Mouse (Mus musculus) frontal cortex, postnatal 36 days (tissue): ENCODE results near the gene Taf1.

Source experiments
- DNase-seq, 2 experiments: peaks; one replicate each; pipeline ENCODE4 v3.0.0; 2022; ENCODE audit warnings: low spot score in 2 of 2

Taf1 gene

GRCm38 (mm10) chrX:101532347-101533221, at the start of gene Taf1:
Gene Taf1, plus strand, starts transcription at chrX:101532734.
- DNase-seq: peak; percentile 88 to 97

DNA sequence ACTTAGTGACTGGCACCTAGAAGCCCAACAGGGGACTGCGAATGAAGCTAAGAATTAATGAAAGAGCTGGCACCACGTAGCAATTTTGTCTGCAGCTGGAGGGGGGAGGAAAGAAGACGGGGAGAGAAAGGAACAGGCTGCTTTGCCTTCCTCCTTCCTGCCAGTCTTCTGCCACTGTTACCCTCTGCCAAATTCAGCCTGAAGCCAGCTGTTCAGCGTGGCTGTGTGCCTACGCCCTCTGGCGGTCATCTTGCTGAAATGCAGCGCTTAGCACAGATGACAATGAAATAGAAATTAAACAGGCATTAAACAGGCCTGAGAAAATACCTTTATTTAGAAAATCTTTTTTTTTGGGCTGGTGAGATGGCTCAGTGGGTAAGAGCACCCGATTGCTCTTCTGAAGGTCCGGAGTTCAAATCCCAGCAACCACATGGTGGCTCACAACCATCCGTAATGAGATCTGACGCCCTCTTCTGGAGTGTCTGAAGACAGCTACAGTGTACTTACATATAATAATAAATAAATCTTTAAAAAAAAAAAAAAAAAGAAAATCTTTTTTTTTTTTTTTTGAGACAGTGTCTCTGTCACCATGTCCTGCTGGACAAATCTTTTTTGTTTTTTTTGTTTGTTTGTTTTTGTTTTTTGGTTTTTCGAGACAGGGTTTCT, 45.9 kb upstream of the Taf1 start:
- DNase-seq: peak; percentile 20 to 49

DNA sequence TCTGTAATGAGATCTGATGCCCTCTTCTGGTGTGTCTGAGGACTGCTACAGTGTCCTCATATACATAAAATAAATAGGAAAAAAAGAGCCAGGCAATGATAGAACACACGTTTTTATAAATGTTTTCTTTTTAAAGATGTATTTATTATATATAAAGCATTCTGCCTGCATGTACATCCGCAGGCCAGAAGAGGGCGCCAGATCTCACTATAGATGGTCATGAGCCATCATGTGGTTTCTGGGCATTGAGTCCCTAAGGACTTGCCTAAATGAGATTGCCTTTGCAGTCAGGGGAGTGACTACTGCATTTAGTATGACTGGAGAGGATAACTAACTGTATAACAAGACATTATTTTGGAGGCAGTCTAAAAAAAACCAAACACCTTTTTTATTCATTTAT, 27.9 kb upstream of the Taf1 start:
- no peak for DNase-seq

DNA sequence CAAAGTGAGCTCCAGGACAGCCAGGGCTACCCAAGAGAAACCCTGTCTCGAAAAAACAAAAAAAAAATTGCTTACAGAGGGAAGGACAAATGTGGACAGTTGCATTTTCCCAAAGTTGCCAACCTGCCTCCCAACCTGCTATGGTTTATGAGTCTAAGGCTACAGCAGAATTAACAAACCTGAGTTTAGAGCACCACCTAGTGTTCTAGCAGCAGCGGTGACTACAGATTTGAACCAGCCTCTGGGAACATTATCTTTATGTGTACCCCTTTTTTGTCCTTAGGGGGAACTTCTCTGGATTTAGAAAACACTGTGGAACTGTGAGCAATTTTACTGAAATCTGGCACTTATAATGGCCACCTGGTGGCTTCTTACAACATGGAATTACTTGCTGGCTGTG, 16.8 kb upstream of the Taf1 start:
- peak in 1 of 2 experiments; percentile 10 for DNase-seq

DNA sequence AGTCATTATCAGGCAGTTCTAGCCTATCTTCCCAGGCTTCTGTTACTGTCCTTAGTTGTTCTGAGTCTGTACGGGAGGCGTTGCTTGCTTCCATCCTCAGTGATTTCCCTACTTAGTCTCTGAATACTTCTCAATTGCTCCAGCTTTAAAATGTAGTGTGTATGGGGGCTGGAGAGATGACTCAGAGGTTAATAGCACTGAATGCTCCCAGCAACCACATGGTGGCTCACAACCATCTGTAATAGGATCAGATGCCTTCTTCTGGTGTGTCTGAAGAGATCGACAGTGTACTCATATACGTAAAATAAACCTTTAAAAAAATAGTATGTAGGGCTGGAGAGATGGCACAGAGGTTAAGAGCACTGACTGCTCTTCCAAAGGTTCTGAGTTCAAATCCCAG, 14.5 kb upstream of the Taf1 start:
- no peak for DNase-seq

DNA sequence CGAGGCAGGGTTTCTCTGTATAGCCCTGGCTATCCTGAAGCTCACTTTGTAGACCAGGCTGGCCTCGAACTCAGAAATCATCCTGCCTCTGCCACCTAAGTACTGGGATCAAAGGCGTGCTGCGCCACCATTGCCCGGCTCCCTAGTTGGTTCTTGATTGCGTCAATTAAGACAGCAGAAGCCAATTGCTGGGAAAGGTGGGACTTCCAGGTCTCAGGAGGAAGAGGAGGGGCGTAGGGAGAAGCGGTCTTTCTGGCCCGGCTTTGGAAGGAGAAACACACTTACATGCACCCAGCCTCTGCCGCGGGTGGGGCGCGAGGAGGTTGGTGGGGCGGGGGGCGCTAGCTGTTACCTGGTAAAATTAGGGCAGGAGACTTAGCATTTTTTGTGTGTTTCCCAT, 10.5 kb upstream of the Taf1 start:
- no peak for DNase-seq

GRCm38 (mm10) chrX:101527356-101527755, 5.2 kb upstream of the Taf1 start:
- DNase-seq: no peak

- DNase-seq: no peak
Measured at GRCm38 (mm10) chrX:101585455-101585854, 52.9 kb downstream of the Taf1 start.

DNA sequence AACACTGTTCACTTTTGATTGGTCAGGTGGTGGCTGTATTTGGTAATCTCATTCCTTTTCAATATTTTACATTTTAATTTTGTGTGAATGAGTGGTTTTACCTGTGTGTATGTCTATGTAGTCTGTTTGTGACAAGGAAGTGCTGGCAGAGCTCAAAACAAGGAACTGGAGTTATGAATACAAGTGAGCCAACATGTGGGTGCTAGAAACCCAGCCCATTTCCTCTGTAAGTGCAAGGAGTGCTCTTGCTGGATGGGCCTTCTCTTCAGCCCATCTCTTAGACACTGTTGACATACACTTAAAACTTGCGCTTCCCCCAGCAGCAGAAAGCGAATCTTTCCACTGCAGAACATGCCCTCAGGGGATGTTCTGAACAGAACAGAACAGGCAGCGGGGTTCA, 83.6 kb downstream of the Taf1 start:
- no peak for DNase-seq

GRCm38 (mm10) chrX:101617889-101618288, 85.4 kb downstream of the Taf1 start:
- DNase-seq: no peak

DNA sequence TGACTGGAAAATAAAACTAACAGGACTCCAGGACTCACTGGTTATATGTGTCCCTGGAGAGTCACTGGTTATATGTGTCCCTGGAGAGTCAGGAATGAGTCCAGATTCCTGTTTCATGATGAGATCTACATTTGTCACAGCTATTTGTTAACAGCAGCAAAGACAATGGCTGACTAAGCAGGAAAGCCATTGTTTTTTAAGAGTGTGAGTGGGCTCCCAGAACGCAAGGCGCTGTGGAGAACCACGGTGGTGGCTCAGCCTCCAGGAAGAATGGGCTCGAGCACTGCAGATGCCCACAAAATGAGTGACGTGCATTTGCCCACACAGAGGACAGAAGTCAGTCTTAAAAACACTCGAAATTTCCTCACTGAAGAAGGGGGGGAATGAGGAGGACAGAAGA, 87.8 kb downstream of the Taf1 start:
- no peak for DNase-seq

- no peak for DNase-seq
Measured at GRCm38 (mm10) chrX:101622539-101622938, 90.0 kb downstream of the Taf1 start.

- DNase-seq: no peak
Measured at GRCm38 (mm10) chrX:101636821-101637525, 104.4 kb downstream of the Taf1 start.

- DNase-seq: no peak
Measured at GRCm38 (mm10) chrX:101638856-101639255, 106.3 kb downstream of the Taf1 start.

DNA sequence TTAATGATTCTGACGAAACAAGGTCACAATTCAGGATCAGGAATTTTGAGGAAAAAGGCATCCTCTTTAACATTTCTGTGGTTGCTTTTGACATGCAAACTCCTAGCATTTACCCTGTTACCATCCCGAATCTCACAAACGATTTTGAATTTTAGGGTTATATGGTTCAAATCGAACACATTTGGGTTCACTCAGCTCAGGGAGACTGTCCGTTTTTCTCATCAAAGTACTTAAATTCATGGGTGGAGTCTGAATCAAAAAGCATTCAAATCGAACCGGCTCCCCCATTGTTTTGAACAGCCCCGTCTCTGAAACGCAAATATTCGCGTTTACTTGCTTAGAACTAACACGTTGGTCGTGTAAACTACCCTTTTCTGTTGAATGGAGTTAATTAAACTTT, 106.8 kb downstream of the Taf1 start:
- no peak for DNase-seq

GRCm38 (mm10) chrX:101639741-101640166, 107.2 kb downstream of the Taf1 start, which contains the start of gene Ogt:
Gene Ogt, plus strand, starts transcription at chrX:101640060.
- peak; percentile 86 to 94 for DNase-seq

DNA sequence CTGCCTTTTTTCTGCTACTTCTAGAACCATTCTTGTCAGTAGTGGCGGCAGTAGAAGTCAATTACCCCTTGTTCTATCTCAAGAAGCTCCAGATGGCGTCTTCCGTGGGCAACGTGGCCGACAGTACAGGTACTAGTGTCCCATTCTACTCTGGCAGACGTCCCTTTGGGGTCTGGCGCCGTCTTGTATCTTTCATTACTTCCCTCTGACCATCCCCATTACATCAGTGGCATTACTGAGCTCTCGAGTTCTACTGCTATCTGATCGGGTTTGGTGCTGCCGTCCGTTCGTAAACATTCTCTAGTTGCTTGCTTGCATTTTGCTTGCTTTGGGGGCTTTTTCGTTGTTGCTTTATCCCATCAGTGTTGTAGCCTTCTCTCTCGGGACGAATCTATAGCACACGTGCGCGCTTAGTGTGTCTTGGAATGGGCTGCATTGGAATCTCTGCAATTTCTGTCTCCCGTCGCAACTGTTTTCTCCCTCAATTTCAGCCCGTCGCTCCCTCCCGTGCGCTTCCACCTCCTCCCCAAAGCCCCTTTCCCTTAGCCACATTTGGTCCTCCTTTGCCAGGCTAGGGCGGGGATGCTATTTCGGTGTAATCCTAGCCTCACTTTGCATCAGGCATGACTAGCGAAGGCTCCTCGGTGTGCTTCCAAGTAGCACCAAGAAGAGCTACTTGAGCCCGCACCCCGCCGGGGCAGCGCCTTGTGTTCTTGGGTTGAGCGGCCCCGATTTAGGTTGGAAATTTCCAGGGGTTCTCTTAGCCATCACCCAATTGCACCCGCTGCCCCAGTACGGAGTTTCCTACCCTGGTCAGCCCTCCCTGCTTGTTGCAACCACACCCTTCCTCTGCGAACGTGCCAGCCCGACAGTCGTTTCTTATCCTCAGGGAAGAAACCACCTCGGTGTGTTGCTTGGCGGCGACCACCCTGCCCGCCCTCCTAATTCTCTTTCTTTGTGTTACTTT, 107.9 kb downstream of the Taf1 start:
- DNase-seq: peak in 1 of 2 experiments; percentile 14

DNA sequence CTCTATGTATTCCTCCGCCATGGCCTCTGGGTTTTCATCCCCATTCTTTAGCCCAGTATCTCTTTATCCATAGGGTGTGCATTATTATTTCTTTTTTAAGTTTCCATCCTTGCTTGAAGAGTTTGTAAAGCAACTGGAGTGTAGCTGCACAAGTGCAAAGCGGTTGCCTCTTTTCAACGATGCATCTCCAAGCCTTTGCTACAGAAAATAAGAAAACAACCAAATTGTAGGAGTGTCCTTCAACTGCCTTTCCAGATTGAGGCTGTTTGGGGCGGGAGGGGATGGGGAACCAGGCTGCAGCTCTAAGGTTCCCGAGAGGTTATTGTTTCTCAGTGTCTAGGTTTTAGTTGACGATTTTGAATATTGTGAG, 108.6 kb downstream of the Taf1 start:
- no peak for DNase-seq

GRCm38 (mm10) chrX:101642091-101642490, 109.6 kb downstream of the Taf1 start:
- DNase-seq: peak in 1 of 2 experiments; percentile 24

- DNase-seq: no peak
Measured at GRCm38 (mm10) chrX:101645286-101645685, 112.8 kb downstream of the Taf1 start.

DNA sequence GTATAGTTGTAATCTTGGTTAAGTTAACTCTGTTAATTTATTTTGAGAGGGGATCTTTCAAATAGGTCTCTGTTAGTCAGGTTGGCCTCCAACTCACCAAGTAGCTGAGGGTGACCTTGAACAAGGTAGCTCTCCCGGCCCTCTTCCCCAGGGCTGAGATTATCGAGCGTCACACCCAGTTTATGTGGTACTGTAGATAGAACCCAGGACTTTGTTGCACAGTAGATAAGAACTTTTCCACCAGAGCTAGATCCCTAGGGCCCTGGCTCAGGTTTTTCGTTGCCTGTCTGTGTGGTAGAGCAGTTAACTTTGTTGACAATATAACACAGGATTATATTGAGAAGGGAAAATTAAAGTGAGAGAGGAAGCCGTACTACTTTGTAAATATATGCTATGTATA, 114.1 kb downstream of the Taf1 start:
- no peak for DNase-seq
